Mouse (Mus musculus) CH12.LX (cell line): ENCODE measurements at regions not wholly inside any gene's neighbourhood (a gene's known extent, or its start where the extent isn't known, plus 50 kb on each side); places are given as distances from the start of the nearest gene placed in this dataset.
A peak's percentile ranks its signal among the peaks of the same experiment; 100 is the strongest.
"Not testable (repeated sequence)": the region's sequence is repeated elsewhere in the genome, so short reads cannot be mapped to it uniquely, and the experiment has no call there.

Experiments
- DNase-seq: peaks from one replicate; pipeline ENCODE4 v3.0.0-alpha.2; 2013; ENCODE audit errors: extremely low read depth
- H3K27ac ChIP-seq: 2 replicates; pipeline ENCODE4 v1.5.1; 2012; ENCODE audit warnings: low read depth, mild to moderate bottlenecking, control low read depth, moderate library complexity; ENCODE audit not compliant: insufficient read depth
- H3K27me3 ChIP-seq: replicated peaks from 2 replicates; pipeline ENCODE3; 2012; ENCODE audit warnings: inconsistent platforms
- H3K36me3 ChIP-seq, 2 experiments: replicated peaks in 1 of 2; 2 replicates each; pipeline versions ENCODE3 to v1.6.1; 2012; ENCODE audit warnings: inconsistent platforms in 1 of 2, low read length in 1 of 2, mild to moderate bottlenecking in 1 of 2, mixed read lengths in 1 of 2, moderate library complexity in 1 of 2; ENCODE audit not compliant: control insufficient read depth in 1 of 2, insufficient read depth in 1 of 2
- H3K4me1 ChIP-seq, 2 experiments: 2 replicates each; pipeline ENCODE4 v1.6.1; 2012; ENCODE audit warnings: inconsistent platforms in 1 of 2, moderate library complexity in 1 of 2; ENCODE audit not compliant: insufficient read depth in 2 of 2, control insufficient read depth in 1 of 2
- H3K4me2 ChIP-seq: 2 replicates; pipeline ENCODE4 v1.6.1; 2012; ENCODE audit warnings: low read depth, mild to moderate bottlenecking, control low read depth; ENCODE audit not compliant: poor library complexity, insufficient read depth, severe bottlenecking
- H3K4me3 ChIP-seq, 3 experiments: fragments of 150-350 bp in 1 of 3; sonication (generic) in 1 of 3; replicated peaks in 1 of 3; 2 replicates each; pipeline versions ENCODE3 to v1.5.1; 2011 to 2012; ENCODE audit warnings: low read depth in 2 of 3, low read length in 2 of 3, mild to moderate bottlenecking in 2 of 3, moderate library complexity in 2 of 3, control low read depth in 1 of 3, improper control_type of control experiment in 1 of 3, inconsistent platforms in 1 of 3, mixed read lengths in 1 of 3; ENCODE audit not compliant: poor library complexity in 1 of 3
- H3K79me2 ChIP-seq: replicated peaks from 2 replicates; pipeline ENCODE4 v1.6.1; 2012; ENCODE audit warnings: mild to moderate bottlenecking, moderate library complexity; ENCODE audit not compliant: control insufficient read depth, poor library complexity, insufficient read depth, severe bottlenecking; ENCODE audit errors: extremely low read depth
- H3K9ac ChIP-seq: 2 replicates; pipeline ENCODE4 v1.6.1; 2012; ENCODE audit warnings: low read depth, mild to moderate bottlenecking, control low read depth, moderate library complexity; ENCODE audit not compliant: insufficient read depth
- H3K9me3 ChIP-seq: replicated peaks from 2 replicates; pipeline ENCODE3; 2012; ENCODE audit warnings: low read length, inconsistent platforms, mixed read lengths
- BHLHE40 ChIP-seq: IDR thresholded peaks from 2 replicates; pipeline ENCODE4 v1.6.1; 2011; ENCODE audit warnings: mild to moderate bottlenecking, low read depth, low read length, improper control_type of control experiment
- ELF1 ChIP-seq: IDR thresholded peaks from 2 replicates; pipeline ENCODE4 v1.6.1; 2014; ENCODE audit warnings: low read depth, mild to moderate bottlenecking, inconsistent platforms, low read length, improper control_type of control experiment
- GABPA ChIP-seq: IDR thresholded peaks from 2 replicates; pipeline ENCODE4 v1.6.1; 2012; ENCODE audit warnings: low read depth, low read length, improper control_type of control experiment, inconsistent platforms; ENCODE audit not compliant: insufficient replicate concordance
- IRF4 ChIP-seq: IDR thresholded peaks from 2 replicates; pipeline ENCODE4 v1.6.1; 2014; ENCODE audit warnings: low read depth, mild to moderate bottlenecking, inconsistent platforms, low read length, improper control_type of control experiment
- JUND ChIP-seq: conservative IDR thresholded peaks from 2 replicates; pipeline ENCODE4 v1.6.1; 2011; ENCODE audit warnings: low read depth, low read length, improper control_type of control experiment
- MAFK ChIP-seq: IDR thresholded peaks from 2 replicates; pipeline ENCODE4 v1.6.1; 2011; ENCODE audit warnings: low read length, improper control_type of control experiment; ENCODE audit not compliant: insufficient replicate concordance
- MAZ ChIP-seq: IDR thresholded peaks from 2 replicates; pipeline ENCODE4 v1.6.1; 2012; ENCODE audit warnings: low read depth, mild to moderate bottlenecking, inconsistent platforms, low read length, improper control_type of control experiment, moderate library complexity
- MYC ChIP-seq: IDR thresholded peaks from 2 replicates; pipeline ENCODE4 v1.6.1; 2011; ENCODE audit warnings: low read depth, mild to moderate bottlenecking, improper control_type of control experiment, low read length
- NELFE ChIP-seq: IDR thresholded peaks from 2 replicates; pipeline ENCODE4 v1.6.1; 2011; ENCODE audit warnings: low read depth, low read length, improper control_type of control experiment
- SIN3A ChIP-seq: IDR thresholded peaks from 2 replicates; pipeline ENCODE4 v1.6.1; 2012; ENCODE audit warnings: low read length, improper control_type of control experiment, inconsistent platforms
- ZC3H11A ChIP-seq: IDR thresholded peaks from 2 replicates; pipeline ENCODE4 v1.6.1; 2012; ENCODE audit warnings: low read depth, mild to moderate bottlenecking, inconsistent platforms, low read length, improper control_type of control experiment
- dilution Hi-C: fragments of 300-500 bp; cut with MboI; formaldehyde crosslinking; loops from 2 replicates; pipeline ENCODE4 v1.14.3; 2020; ENCODE audit warnings: low sequenced_read_pairs; ENCODE audit not compliant: extremely low pct_unique_long_range_greater_than_20kb, extremely low pct_ligation_motif_present
- in situ Hi-C: fragments of 300-500 bp; cut with MboI; formaldehyde crosslinking; loops from 3 replicates; pipeline ENCODE4 v1.14.3; 2019; ENCODE audit warnings: low sequenced_read_pairs, low pct_ligation_motif_present, low pct_unique_long_range_greater_than_20kb, mixed read lengths

DNA sequence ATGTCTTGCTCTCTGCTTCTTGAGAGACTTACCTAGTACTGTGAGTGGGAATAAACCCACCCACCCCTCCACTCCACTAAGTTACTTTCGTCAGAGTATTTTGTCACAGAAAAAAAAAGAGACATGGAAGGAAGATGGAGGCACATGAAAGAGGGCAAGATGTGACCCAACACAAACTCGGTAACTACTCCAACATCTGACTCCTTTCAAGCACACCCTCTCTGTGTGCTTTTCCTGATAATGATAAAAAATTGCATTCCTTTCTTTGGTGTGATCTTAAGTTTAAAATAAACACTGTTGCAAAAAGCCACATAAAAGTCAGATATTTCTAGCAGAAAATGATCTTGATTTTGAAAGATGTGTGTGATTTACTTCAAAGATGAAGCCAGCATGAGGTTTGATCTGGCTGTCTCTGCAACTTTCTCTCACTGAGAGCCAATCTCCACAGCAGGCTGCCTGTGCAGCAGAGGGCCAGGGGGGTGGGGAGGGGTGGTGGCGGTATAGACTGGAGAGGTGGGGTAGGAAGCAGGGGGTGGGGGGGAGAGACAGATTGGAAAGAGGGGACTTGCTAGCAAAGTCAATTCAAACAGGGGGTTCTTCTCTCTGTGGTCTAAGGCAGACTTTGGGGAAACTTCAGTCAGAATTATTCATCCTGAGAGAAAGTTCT, 153.2 kb downstream of the Tcp10c start:
- H3K9me3 ChIP-seq, H3K4me3 ChIP-seq, H3K9ac ChIP-seq, H3K27ac ChIP-seq, DNase-seq, H3K79me2 ChIP-seq, H3K36me3 ChIP-seq, H3K4me2 ChIP-seq, in situ Hi-C loops, H3K27me3 ChIP-seq, dilution Hi-C loops, H3K4me1 ChIP-seq: not testable (repeated sequence)

DNA sequence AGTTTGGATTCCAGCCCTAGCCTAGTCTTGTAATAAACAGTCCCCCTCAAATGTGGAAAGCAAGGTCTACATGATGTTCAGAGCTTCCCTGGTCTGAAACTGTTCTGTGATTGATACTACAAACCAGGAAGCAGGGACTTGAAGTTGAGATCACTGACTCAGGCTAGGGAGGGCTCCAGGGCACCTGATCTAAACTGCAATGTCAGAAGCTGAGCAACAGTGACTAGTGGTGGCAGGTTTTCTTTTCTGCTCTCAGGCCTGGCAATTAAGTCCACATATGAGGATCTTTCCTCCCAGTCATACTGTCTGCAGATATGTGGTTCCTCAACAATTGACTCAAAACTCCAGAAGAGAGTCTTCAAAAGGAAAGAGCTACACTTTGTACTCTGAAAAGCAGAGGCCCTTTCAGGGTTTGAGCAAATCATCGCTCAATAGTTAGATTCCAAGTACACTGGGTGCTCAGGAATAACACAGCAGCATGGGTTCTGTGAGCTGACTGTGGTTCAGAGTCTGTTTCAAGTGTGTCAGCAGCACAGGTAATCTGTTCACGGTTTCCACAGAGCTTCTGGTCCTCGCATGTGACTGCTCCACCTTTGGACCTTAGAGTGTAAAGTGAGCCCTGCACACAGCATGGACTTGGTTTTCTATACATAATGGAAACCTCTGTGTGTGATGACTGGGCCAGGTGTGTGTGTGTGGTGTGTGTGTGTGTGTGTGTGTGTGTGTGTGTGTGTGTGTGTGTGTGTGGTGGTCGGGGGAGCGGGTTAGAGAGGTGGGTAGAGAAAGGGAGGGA, 165.2 kb downstream of the Tcp10c start:
- in situ Hi-C loops, dilution Hi-C loops: not testable (repeated sequence)

GRCm38 (mm10) chr17:13532579-13532978, 178.2 kb downstream of the Tcp10c start:
- in situ Hi-C loops = not testable (repeated sequence)

More for the DNA sequence above, 165.2 kb downstream of the Tcp10c start:
- H3K27me3 ChIP-seq, H3K27ac ChIP-seq, DNase-seq, H3K4me3 ChIP-seq, H3K79me2 ChIP-seq, H3K9me3 ChIP-seq, H3K36me3 ChIP-seq, H3K4me2 ChIP-seq, H3K9ac ChIP-seq, H3K4me1 ChIP-seq: not testable (repeated sequence)

DNA sequence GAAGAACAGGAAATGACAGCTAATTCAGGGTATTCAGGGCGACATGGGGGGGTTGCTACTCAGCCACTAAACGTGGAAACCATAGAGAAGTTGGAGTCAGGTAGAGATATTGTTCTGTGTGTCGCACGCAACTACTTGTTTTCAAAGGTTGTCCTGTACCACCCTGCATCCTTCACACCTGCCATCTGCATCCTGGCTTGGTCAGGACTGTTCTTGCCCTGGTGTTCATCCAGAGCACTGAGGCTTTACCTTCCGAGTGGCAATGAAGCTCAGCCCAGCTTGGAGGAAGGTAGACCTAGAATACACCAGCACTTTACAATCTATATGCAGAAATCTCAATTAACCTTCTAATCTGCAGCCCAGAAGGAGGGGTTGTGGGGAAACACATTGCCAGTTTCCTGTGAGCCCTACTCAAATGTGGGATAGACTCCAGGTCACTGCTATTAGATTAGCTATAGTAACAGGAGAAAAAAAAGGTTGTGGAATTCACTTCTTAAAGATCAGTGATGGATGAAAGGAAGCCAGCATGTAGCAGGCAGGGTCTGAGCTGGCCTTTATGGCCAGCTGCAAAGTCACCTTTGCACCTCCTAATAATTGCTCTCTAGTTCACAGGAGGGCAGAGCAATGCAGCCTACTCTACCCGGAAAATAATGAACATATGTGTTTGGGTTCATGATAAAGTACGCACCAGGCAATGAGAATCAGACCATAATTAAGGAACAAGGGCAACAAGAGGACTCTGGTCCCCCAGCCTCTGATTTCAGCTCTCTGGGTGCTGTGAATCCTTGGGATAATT, 186.3 kb downstream of the Tcp10c start:
- H3K9ac ChIP-seq = no peak overlapping the region
- no peaks in the 10 kb centered on the region for H3K27me3 ChIP-seq
- DNase-seq = no peak
- no peak overlapping the region for H3K4me2 ChIP-seq
- peaks cover 21% of the 10 kb centered on the region for H3K9me3 ChIP-seq
- dilution Hi-C loops = no loop called here
- H3K79me2 ChIP-seq = no peaks in the 10 kb centered on the region
- in situ Hi-C loops = no loop called here
- H3K36me3 ChIP-seq = no peaks in the 10 kb centered on the region
- peaks cover 4 to 29% of the 10 kb centered on the region in 2 experiments; a peak in 3 of 4 replicates for H3K4me1 ChIP-seq
- no peak overlapping the region for H3K27ac ChIP-seq
- no peak overlapping the region for H3K4me3 ChIP-seq
- no peak for TF ChIP-seq ELF1
- no peak for TF ChIP-seq ZC3H11A
- no peak for TF ChIP-seq JUND
- TF ChIP-seq MAFK = no peak
- TF ChIP-seq MYC = no peak
- no peak for TF ChIP-seq NELFE
- TF ChIP-seq SIN3A = no peak
- TF ChIP-seq GABPA = no peak
- TF ChIP-seq MAZ = no peak

More at GRCm38 (mm10) chr17:13532579-13532978, 178.2 kb downstream of the Tcp10c start:
- TF ChIP-seq ELF1 = peak; percentile 40; the same call in 1 of the 2 replicates
- TF ChIP-seq BHLHE40 = peak; percentile 55
- TF ChIP-seq IRF4 = peak; percentile 32; the same call in 1 of the 2 replicates
- dilution Hi-C loops, H3K79me2 ChIP-seq, H3K9me3 ChIP-seq, H3K27ac ChIP-seq, H3K4me1 ChIP-seq, H3K36me3 ChIP-seq, H3K27me3 ChIP-seq, H3K9ac ChIP-seq, H3K4me3 ChIP-seq, H3K4me2 ChIP-seq: not testable (repeated sequence)
- DNase-seq = peak; percentile 38
